Mouse (Mus musculus) E14TG2a.4 (cell line): ENCODE results near the gene Ddx56.

Source experiments
- CTCF ChIP-seq: conservative IDR thresholded peaks from 2 replicates; pipeline ENCODE4 v1.5.1; 2014; ENCODE audit warnings: low read length
- NANOG ChIP-seq: IDR thresholded peaks from 2 replicates; pipeline ENCODE4 v1.6.1; 2014; ENCODE audit warnings: borderline replicate concordance, low read length, mixed read lengths

GRCm38 (mm10) chr11:6259413-6259812 is 8.2 kb downstream of the Ddx56 start:
- TF ChIP-seq CTCF (no peak), NANOG (no peak)
